Mouse (Mus musculus) MEL (cell line): ENCODE results near the gene Sdhc. TPM values are rescaled to one million over a fixed set of nuclear protein-coding genes. Genes with fewer than 3 reads are reported as not detected.

Source experiments
- DNase-seq: peaks from one replicate; pipeline ENCODE4 v3.0.0; 2011; ENCODE audit warnings: low read depth, low spot score
- H3K27ac ChIP-seq: 2 replicates; pipeline ENCODE4 v1.5.1; 2012; ENCODE audit warnings: low read depth, mild to moderate bottlenecking, control low read depth, low read length, moderate library complexity; ENCODE audit not compliant: control insufficient read depth
- H3K27me3 ChIP-seq, 2 experiments: fragments of 150-350 bp in 1 of 2; sonication (generic) in 1 of 2; 2 replicates each; pipeline ENCODE4 v1.6.1; 2012; ENCODE audit warnings: low read length in 2 of 2, mild to moderate bottlenecking in 2 of 2, improper control_type of control experiment in 1 of 2, moderate library complexity in 1 of 2; ENCODE audit not compliant: insufficient read depth in 2 of 2, control insufficient read depth in 1 of 2
- H3K36me3 ChIP-seq, 2 experiments: 2 replicates each; pipeline ENCODE4 v1.6.1; 2012 to 2014; ENCODE audit warnings: low read length in 2 of 2, improper control_type of control experiment in 1 of 2, inconsistent platforms in 1 of 2, mild to moderate bottlenecking in 1 of 2; ENCODE audit not compliant: insufficient read depth in 2 of 2, control insufficient read depth in 1 of 2
- H3K4me1 ChIP-seq, 2 experiments: fragments of 150-350 bp in 1 of 2; sonication (generic) in 1 of 2; 2 replicates each; pipeline ENCODE4 v1.6.1; 2012; ENCODE audit warnings: low read length in 2 of 2, improper control_type of control experiment in 1 of 2, mild to moderate bottlenecking in 1 of 2; ENCODE audit not compliant: insufficient read depth in 2 of 2, control insufficient read depth in 1 of 2
- H3K4me3 ChIP-seq, 2 experiments: fragments of 150-350 bp in 1 of 2; sonication (generic) in 1 of 2; 2 replicates each; pipeline ENCODE4 v1.5.1; 2012; ENCODE audit warnings: low read depth in 2 of 2, low read length in 2 of 2, mild to moderate bottlenecking in 2 of 2, moderate library complexity in 2 of 2, control low read depth in 1 of 2, improper control_type of control experiment in 1 of 2; ENCODE audit not compliant: control insufficient read depth in 1 of 2, insufficient read depth in 1 of 2
- H3K79me2 ChIP-seq: 2 replicates; pipeline ENCODE4 v1.6.1; 2012; ENCODE audit warnings: mild to moderate bottlenecking, low read length, moderate library complexity; ENCODE audit not compliant: control insufficient read depth, poor library complexity, insufficient read depth
- H3K9ac ChIP-seq: 2 replicates; pipeline ENCODE4 v1.6.1; 2012; ENCODE audit warnings: low read depth, mild to moderate bottlenecking, control low read depth, low read length, moderate library complexity; ENCODE audit not compliant: control insufficient read depth, poor library complexity, severe bottlenecking
- H3K9me3 ChIP-seq: fragments of 150-350 bp; sonication (generic); replicated peaks from 2 replicates; pipeline ENCODE4 v1.6.1; 2012; ENCODE audit warnings: mild to moderate bottlenecking, low read length, improper control_type of control experiment, moderate library complexity; ENCODE audit not compliant: insufficient read depth
- CTCF ChIP-seq, 3 experiments: IDR thresholded peaks in 2 of 3; conservative IDR thresholded peaks in 1 of 3; 2 replicates each; pipeline ENCODE4 v1.5.1; 2011 to 2012; ENCODE audit warnings: low read length in 3 of 3, low read depth in 2 of 3, mild to moderate bottlenecking in 2 of 3, improper control_type of control experiment in 1 of 3, inconsistent platforms in 1 of 3, mixed read lengths in 1 of 3, moderate library complexity in 1 of 3; ENCODE audit not compliant: control insufficient read depth in 1 of 3, insufficient read depth in 1 of 3, poor library complexity in 1 of 3, severe bottlenecking in 1 of 3
- E2F4 ChIP-seq: IDR thresholded peaks from 2 replicates; pipeline ENCODE4 v1.6.1; 2011; ENCODE audit warnings: low read depth, low read length, improper control_type of control experiment, borderline replicate concordance
- ELF1 ChIP-seq: IDR thresholded peaks from 2 replicates; pipeline ENCODE4 v1.6.1; 2014; ENCODE audit warnings: low read depth, mild to moderate bottlenecking, inconsistent platforms, low read length, improper control_type of control experiment, moderate library complexity
- ETS1 ChIP-seq: IDR thresholded peaks from 2 replicates; pipeline ENCODE4 v1.6.1; 2012; ENCODE audit warnings: low read depth, mild to moderate bottlenecking, inconsistent platforms, low read length, improper control_type of control experiment, moderate library complexity
- GABPA ChIP-seq: IDR thresholded peaks from 2 replicates; pipeline ENCODE4 v1.6.1; 2012; ENCODE audit warnings: low read depth, mild to moderate bottlenecking, inconsistent platforms, low read length, improper control_type of control experiment, moderate library complexity
- HCFC1 ChIP-seq: IDR thresholded peaks from 2 replicates; pipeline ENCODE4 v1.6.1; 2012; ENCODE audit warnings: low read depth, mild to moderate bottlenecking, inconsistent platforms, low read length, improper control_type of control experiment, moderate library complexity
- KAT2A ChIP-seq: conservative IDR thresholded peaks from 2 replicates; pipeline ENCODE4 v1.6.1; 2012; ENCODE audit warnings: low read depth, low read length, improper control_type of control experiment, inconsistent platforms
- MXI1 ChIP-seq: IDR thresholded peaks from 2 replicates; pipeline ENCODE4 v1.6.1; 2011; ENCODE audit warnings: mild to moderate bottlenecking, low read depth, low read length, improper control_type of control experiment
- MYB ChIP-seq: IDR thresholded peaks from 2 replicates; pipeline ENCODE4 v1.6.1; 2011; ENCODE audit warnings: mild to moderate bottlenecking, low read depth, low read length, improper control_type of control experiment
- NELFE ChIP-seq: IDR thresholded peaks from 2 replicates; pipeline ENCODE4 v1.6.1; 2011; ENCODE audit warnings: low read depth, low read length, improper control_type of control experiment
- POLR2A ChIP-seq, 2 experiments: IDR thresholded peaks; 2 replicates each; pipeline ENCODE4 v1.6.1; 2011 to 2012; ENCODE audit warnings: low read length in 2 of 2, mild to moderate bottlenecking in 2 of 2, control low read depth in 1 of 2, improper control_type of control experiment in 1 of 2, low read depth in 1 of 2, moderate library complexity in 1 of 2; ENCODE audit not compliant: control insufficient read depth in 1 of 2, insufficient read depth in 1 of 2, poor library complexity in 1 of 2
- RAD21 ChIP-seq: IDR thresholded peaks from 2 replicates; pipeline ENCODE4 v1.6.1; 2011; ENCODE audit warnings: mild to moderate bottlenecking, low read depth, low read length, improper control_type of control experiment
- SMC3 ChIP-seq: IDR thresholded peaks from 2 replicates; pipeline ENCODE4 v1.6.1; 2011; ENCODE audit warnings: low read depth, low read length, improper control_type of control experiment
- USF2 ChIP-seq, 2 experiments: IDR thresholded peaks; 2 replicates each; pipeline ENCODE4 v1.6.1; 2011 to 2012; ENCODE audit warnings: improper control_type of control experiment in 2 of 2, low read length in 2 of 2, borderline replicate concordance in 1 of 2, inconsistent platforms in 1 of 2, low read depth in 1 of 2, mild to moderate bottlenecking in 1 of 2; ENCODE audit not compliant: insufficient read depth in 1 of 2
- ZKSCAN1 ChIP-seq: IDR thresholded peaks from 2 replicates; pipeline ENCODE4 v1.6.1; 2012; ENCODE audit warnings: low read depth, mild to moderate bottlenecking, inconsistent platforms, low read length, improper control_type of control experiment, moderate library complexity
- ZMIZ1 ChIP-seq: IDR thresholded peaks from 2 replicates; pipeline ENCODE4 v1.6.1; 2012; ENCODE audit warnings: low read depth, mild to moderate bottlenecking, inconsistent platforms, low read length, improper control_type of control experiment, moderate library complexity
- ZNF384 ChIP-seq: IDR thresholded peaks from 2 replicates; pipeline ENCODE4 v1.6.1; 2012; ENCODE audit warnings: low read depth, mild to moderate bottlenecking, inconsistent platforms, low read length, improper control_type of control experiment
- polyA plus RNA-seq, 2 experiments: library from polyadenylated mRNA; stranded (reverse) in 1 of 2; unstranded in 1 of 2; fragments of >175 nt in 1 of 2; fragments of >200 nt in 1 of 2; gene quantifications; 2 replicates each; pipeline versions ENCODE4 v1.2.1 to v1.2.4; 2012; ENCODE audit warnings: low replicate concordance in 2 of 2, low read depth in 1 of 2; ENCODE audit not compliant: insufficient read length in 2 of 2, insufficient read depth in 1 of 2, missing spikeins in 1 of 2
- total RNA-seq: library from RNA; depleted of rRNA; stranded (reverse); fragments of 300-350 nt; gene quantifications from 2 replicates; pipeline ENCODE4 v1.2.3, GENCODE M21; 2012

The Sdhc gene
- total and polyA plus RNA-seq, 3 experiments, result 79.4 to 224 TPM; not detected in 1

DNA sequence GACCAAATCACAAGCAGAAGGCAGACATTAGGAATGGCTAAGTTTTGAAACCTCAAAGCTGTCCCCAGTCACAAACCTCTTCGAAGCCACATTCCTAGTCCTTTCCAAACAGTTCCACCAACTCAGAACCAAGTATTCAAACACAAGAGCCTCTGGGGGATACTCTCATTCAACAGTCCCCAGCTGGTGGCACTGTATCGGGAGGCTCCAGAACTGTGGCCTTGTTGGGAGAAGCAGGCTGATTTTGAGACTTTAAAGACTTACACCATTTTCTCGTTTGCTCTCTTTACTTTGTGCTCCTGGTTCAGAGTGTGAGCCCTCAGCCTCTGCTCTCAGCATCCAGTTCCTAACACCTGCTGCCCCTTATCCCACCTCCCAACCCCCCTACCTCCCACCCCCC, 32.6 kb upstream of the Sdhc start:
- DNase-seq, result no peak
- no peaks in the 10 kb centered on the region for H3K27me3 ChIP-seq
- H3K27ac ChIP-seq, result no peak overlapping the region
- TF ChIP-seq ETS1, result no peak
- no peak for TF ChIP-seq NELFE
- no peak for TF ChIP-seq CTCF (IDR thresholded peaks at IDR 0.05 in 2 of 3, conservative IDR thresholded peaks at IDR 0.05 in 1 of 3; ENCODE audit: control insufficient read depth in 1 of 3, insufficient read depth in 1 of 3, low read depth in 2 of 3, low read length in 3 of 3, poor library complexity in 1 of 3, severe bottlenecking in 1 of 3)
- TF ChIP-seq E2F4, result no peak
- no peak for TF ChIP-seq ZKSCAN1
- no peak for TF ChIP-seq USF2 (IDR thresholded peaks at IDR 0.05; ENCODE audit: borderline replicate concordance in 1 of 2, insufficient read depth in 1 of 2, low read depth in 1 of 2, low read length in 2 of 2)
- no peak for TF ChIP-seq KAT2A
- TF ChIP-seq GABPA, result no peak
- no peak for TF ChIP-seq POLR2A (IDR thresholded peaks at IDR 0.05; ENCODE audit: control insufficient read depth in 1 of 2, insufficient read depth in 1 of 2, low read depth in 1 of 2, low read length in 2 of 2, poor library complexity in 1 of 2)
- TF ChIP-seq ELF1, result no peak
- no peak for TF ChIP-seq MYB
- TF ChIP-seq SMC3, result no peak
- H3K36me3 ChIP-seq, result peaks cover 0 to 5% of the 10 kb centered on the region in 2 experiments; a peak in 2 of 4 replicates
- H3K4me1 ChIP-seq, result peaks cover 0 to 9% of the 10 kb centered on the region in 2 experiments; a peak in 2 of 4 replicates
- H3K9me3 ChIP-seq, result no peaks in the 10 kb centered on the region
- no peak overlapping the region for H3K9ac ChIP-seq
- no peak overlapping the region for H3K4me3 ChIP-seq
- no peaks in the 10 kb centered on the region for H3K79me2 ChIP-seq

DNA sequence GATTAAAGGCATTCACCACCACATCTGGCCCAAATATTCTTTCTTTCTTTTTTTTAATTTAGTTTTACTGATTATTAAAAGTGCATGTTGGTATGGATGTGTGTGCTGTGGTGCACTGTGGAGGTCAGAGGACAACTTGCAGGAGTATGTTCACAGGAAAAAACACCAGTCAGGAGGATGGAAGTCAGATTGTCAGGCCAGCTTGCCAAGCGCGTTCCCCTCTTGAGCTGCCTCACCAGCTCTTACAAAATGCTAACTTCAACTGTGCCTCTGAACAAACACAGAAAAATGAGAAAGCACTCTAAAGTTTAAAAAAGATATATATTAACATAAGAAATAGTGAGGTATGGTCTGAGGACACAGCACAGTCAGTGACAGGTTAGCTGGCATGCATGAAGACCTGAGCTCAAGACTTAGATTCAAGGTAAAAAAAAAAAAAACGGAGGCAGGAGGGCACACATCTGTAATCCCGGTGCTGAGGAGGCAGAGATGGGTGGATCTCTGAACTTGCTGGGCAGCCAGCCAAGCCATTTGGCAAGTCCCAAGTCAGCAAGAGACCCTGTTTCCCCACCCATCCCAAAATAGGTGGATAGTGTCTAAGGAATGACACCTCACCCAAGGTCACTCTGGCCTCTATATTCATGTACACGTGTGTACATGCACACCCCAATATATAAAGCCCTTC, 29.2 kb upstream of the Sdhc start:
- no peaks in the 10 kb centered on the region for H3K9me3 ChIP-seq
- H3K79me2 ChIP-seq, result no peaks in the 10 kb centered on the region
- H3K9ac ChIP-seq, result no peak overlapping the region
- no peak overlapping the region for H3K27ac ChIP-seq
- TF ChIP-seq HCFC1, result no peak
- TF ChIP-seq MXI1, result no peak
- peak; percentile 77 for TF ChIP-seq ZNF384
- no peak for TF ChIP-seq RAD21
- TF ChIP-seq ZMIZ1, result no peak
- no peak for DNase-seq
- H3K4me1 ChIP-seq, result peaks cover 0 to 9% of the 10 kb centered on the region in 2 experiments; a peak in 2 of 4 replicates
- H3K36me3 ChIP-seq, result peaks cover 0 to 5% of the 10 kb centered on the region in 2 experiments; a peak in 2 of 4 replicates
- peaks cover 5 to 9% of the 10 kb centered on the region in 2 experiments; a peak in 3 of 4 replicates for H3K27me3 ChIP-seq
- no peak overlapping the region for H3K4me3 ChIP-seq
